Mouse (Mus musculus) heart, postnatal 14 days (tissue): ENCODE measurements around the gene Cldn16. TPM values are rescaled to one million over a fixed set of nuclear protein-coding genes. Genes with fewer than 3 reads are reported as not detected.

Experiments
- total RNA-seq, 2 experiments: library from RNA; stranded (reverse); gene quantifications; 2 replicates each; pipeline ENCODE4 v1.2.3; 2021

Cldn16 gene
- total RNA-seq, 2 experiments from 2014 or later = not detected

Other genes starting within 250 kb of the Cldn16 start
- gene Cldn1, start 91.3 kb upstream of the Cldn16 start, total RNA-seq = 1 to 10 TPM in 1 of 2 experiments, under 1 TPM in 1; 0.85 to 1.0 TPM
- not detected for gene Tmem207, start 63.6 kb downstream of the Cldn16 start, total RNA-seq
- gene Il1rap, start 118.6 kb downstream of the Cldn16 start, total RNA-seq = 1 to 10 TPM; 4.8 to 4.9 TPM